Mouse (Mus musculus): Measurements from ENCODE around the gene Hp1bp3.

The Hp1bp3 gene

DNA sequence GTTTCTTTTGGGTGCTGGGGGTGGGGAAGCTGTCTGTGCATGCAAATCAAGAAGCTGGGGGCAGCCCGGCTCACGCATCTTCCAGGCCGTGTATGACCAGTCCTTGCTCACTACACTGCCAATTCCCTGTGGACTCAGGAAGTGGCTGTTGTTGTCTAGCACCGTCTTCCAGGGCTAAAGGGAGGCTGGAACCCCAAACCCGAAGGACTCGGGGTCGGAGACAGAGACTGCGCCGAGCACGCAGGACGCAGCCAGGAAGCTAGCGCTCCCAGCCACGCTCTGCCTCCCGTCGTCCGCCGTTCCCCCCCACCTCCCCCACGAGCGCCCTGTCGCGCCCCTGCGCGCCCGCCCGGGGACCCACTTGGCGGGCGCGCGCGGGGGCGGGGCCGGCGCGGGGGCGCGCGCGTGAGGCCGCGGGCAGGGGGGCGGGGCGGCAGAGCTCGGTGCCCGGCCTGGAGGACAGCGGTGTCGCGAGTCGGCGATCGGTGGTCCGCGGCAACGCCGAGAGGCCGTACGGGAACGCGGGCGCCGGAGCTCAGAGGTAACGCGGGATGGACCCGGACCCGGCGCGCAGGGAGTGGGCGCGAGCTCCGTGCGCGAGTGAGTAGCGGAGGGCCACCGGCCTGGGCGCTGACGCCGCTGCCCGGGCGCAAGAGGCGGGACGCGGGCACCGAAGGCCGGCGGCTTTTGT lies at the start of gene Hp1bp3:
Hp1bp3 (plus strand) TSS at position 97 of the 691 bp plus-strand sequence.
- DNase-seq (ENCODE audit: low spot score): peak; percentile 89

GRCm38 (mm10) chr4:138166519-138166918 lies 49.6 kb upstream of the Hp1bp3 start:
- DNase-seq (ENCODE audit: low spot score): no peak

DNA sequence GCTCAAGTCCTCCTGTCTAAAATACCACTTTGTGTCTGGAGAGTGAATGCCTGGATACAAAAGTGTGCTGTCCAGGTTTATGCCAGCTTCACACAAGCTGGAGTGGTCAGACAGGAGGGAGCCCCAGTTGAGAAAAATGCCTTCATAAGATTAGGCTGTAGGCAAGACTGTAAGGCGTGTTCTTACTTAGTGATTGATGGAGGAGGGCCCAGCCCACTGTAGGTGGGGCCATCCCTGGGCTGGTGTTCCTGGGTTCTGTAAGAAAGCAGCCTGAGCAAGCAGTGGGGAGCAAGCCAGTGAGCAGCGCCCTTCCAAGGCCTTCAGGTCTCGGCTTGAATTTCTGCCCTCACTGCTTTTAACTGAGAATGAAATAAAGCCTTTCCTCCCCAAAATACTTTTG lies 47.9 kb upstream of the Hp1bp3 start:
- DNase-seq (ENCODE audit: low spot score): no peak

GRCm38 (mm10) chr4:138169420-138169819 lies 46.7 kb upstream of the Hp1bp3 start:
- DNase-seq (ENCODE audit: low spot score): no peak

- no peak for DNase-seq (ENCODE audit: low spot score)
Measured at GRCm38 (mm10) chr4:138172686-138173085, 43.4 kb upstream of the Hp1bp3 start.

GRCm38 (mm10) chr4:138179391-138179790 lies 36.7 kb upstream of the Hp1bp3 start:
- DNase-seq (ENCODE audit: low spot score): no peak

DNA sequence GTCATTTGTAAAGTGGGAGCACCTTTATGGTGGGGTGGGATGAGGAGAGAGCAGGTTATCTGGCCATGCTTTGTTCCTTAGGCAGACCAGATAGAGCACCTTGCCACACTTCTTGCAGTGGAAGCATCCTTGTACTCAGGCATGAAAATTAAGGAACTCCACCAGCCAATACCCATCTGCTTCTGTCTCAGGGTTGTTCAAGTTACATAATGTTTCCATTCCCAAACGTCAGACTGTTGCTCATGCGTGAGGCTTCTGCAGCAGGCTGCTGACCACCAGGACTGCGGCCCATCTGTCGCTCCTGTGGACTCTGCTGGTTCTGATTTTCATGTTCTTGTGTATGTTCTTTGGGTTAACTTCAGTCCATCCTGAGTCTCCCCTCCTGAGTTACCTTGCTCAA lies 35.4 kb upstream of the Hp1bp3 start:
- no peak for DNase-seq (ENCODE audit: low spot score)

- no peak for DNase-seq (ENCODE audit: low spot score)
Measured at GRCm38 (mm10) chr4:138184056-138184455, 32.0 kb upstream of the Hp1bp3 start.

DNA sequence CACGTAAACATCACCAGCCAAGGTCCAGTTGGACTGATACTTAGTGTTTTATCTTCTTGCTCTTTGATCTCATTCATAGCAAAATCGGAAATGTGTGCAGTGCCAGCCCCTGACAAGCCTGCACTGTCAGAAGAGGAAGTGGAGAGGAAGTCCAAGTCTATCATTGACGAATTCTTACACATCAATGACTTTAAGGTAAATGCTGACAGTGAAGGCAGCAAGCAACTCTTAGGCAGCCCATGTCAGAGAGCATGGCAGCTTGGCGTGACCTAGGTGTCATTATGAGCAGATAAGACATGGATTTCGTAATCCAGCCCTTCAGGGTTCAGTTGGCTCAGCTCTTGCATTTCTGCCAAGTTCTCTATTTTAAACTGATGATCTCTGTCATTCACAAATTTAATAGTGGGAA lies 31.5 kb upstream of the Hp1bp3 start:
- no peak for DNase-seq (ENCODE audit: low spot score)

- DNase-seq (ENCODE audit: low spot score): no peak
Measured at GRCm38 (mm10) chr4:138185961-138186360, 30.1 kb upstream of the Hp1bp3 start.

- DNase-seq (ENCODE audit: low spot score): no peak
Measured at GRCm38 (mm10) chr4:138187995-138188394, 28.1 kb upstream of the Hp1bp3 start.

DNA sequence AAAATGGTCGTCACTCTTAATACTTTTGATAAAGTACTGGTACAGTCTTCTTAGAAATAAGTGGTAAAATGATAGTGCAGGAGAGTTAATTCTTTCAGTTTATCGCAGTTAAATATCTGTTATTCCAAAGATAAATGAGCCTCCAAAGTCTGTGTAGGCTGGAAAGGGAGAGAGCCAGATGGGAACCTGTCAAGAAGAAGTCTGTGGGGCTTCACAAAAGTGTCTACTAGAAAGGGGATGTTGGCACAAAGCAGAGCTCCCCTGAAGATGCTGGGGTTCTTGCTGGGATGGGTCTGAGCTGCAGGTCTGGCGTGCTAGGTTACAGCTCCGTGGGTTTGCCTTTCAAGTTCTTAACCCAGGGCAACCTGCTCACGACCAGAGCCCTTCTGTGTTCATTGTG lies 23.5 kb upstream of the Hp1bp3 start:
- DNase-seq (ENCODE audit: low spot score): no peak

DNA sequence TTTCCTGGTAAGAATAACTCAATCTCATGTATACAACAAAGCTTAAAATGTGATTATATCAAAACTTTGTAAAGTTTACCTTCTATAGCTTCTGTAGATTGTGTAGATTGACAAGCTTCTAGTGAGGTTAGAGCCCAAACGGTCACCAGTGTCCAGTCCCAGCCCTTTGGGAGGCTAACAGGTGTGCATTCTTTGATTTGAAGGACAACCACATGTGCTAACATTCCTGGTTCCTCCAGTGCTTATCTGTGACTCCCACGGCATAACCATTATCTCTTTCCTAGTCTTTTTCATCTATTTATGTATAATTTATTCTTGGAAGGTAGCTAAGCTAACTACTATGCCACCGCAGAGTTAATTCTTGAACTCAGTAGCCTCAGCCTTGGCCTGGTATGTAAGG lies 15.3 kb upstream of the Hp1bp3 start:
- no peak for DNase-seq (ENCODE audit: low spot score)

DNA sequence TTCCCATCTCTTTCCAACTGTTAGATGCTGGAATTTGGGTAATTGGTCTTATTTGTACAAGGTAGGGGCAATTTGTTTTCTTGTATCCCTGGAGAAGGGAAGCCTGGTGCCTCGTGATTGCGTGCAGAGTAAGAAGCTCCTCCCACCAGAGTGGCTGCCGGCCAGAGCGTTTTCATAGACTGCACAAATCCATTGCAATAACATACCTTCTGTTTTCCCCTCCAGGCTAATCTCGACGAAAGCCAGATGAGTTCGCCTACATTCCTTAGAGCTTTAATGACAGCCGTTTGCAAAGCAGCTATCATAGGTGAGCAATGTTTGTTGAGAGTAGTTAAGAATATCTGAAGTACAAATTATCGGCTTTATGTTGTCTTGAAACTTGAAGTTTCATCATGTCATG lies 14.4 kb upstream of the Hp1bp3 start:
- DNase-seq (ENCODE audit: low spot score): no peak

- no peak for DNase-seq (ENCODE audit: low spot score)
Measured at GRCm38 (mm10) chr4:138210116-138210515, 6.0 kb upstream of the Hp1bp3 start.

- DNase-seq (ENCODE audit: low spot score): no peak
Measured at GRCm38 (mm10) chr4:138213861-138214260, 2.2 kb upstream of the Hp1bp3 start.

GRCm38 (mm10) chr4:138215671-138216199 lies 361 bp upstream of the Hp1bp3 start:
- no peak for DNase-seq (ENCODE audit: low spot score)

DNA sequence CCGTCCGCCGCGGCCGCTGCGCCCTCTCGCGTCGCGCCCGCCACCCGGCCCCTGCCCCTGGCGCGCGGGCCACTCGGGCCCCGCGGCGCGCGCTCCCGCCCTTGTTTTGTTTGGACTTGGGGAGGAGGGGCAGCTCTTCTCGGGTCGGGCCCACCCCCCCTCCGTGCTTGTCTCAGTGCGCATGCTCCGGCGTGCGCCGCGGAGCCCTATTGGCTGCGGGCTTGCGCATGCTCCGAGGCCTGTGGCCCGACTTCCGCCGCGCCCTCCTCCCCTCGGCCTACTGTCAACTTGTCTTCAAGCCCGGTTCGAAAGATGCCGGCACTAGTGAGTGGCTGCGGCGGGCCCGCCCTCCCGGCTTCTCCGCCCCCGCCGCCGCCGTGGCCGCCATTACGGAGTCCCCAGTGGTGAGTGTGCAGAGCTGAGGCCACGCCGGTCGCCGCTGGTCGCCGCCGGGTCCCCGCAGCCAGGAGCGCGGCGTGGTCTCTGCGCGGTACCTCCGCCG lies 846 bp downstream of the Hp1bp3 start:
- DNase-seq (ENCODE audit: low spot score): peak; percentile 99

DNA sequence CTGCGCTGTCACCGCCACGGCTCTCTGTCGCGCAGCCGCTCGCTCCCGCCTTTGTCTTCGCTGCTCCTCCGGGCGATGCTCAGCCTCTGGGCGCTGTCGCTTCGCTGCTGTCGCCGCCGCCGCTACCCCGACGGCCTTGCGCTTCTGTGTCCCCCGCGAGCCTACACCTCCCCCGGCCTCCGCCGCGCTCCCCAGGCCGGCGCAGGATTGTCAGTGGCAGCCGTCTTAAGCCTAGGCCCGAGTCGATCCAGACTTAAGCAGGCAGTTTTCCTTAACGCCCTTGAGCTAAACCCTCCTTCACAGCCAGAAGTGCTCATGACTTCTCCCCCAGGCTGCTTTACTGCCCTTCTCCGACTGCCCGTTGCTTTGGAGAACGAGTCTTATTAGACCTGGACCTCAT lies 1.3 kb downstream of the Hp1bp3 start:
- peak; percentile 66 for DNase-seq (ENCODE audit: low spot score)

GRCm38 (mm10) chr4:138217951-138218685 lies 2.0 kb downstream of the Hp1bp3 start:
- no peak for DNase-seq (ENCODE audit: low spot score)

GRCm38 (mm10) chr4:138219331-138219730 lies 3.2 kb downstream of the Hp1bp3 start:
- DNase-seq (ENCODE audit: low spot score): no peak

DNA sequence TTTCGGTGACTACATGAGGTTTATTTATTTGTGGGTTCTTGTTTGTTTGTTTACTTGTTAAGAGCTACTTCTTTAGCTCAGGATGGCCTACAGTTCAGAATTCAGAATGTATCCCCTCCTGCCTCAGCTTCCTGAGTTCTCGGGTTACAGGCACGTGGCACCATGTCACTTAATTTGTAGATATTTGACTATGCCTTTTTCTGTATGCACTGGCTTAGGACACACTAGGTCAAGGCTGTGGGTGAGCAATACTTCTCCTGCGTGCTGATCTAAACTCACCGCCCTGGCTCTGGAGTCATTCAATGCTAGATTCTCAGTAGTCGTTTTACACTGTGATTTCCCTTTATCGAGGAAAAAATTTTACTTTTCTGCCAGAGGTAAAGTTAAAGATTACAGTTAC lies 4.7 kb downstream of the Hp1bp3 start:
- DNase-seq (ENCODE audit: low spot score): no peak

DNA sequence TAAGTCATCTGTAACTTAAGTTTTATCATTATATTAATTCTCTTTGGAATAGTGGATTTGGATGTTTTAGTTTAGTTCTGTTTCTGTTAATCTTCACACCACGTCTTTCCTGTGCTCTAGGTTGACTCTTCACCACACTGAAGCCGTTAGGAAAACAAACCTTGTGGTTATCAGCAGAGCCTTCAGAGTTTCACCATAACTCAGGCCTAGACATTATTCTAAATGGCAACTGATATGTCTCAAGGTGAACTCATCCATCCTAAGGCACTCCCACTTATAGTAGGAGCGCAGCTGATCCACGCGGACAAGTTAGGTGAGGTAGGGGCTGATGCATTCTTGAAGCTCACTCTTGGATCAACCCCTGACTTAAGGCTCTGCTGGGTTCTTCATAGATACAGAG lies 5.3 kb downstream of the Hp1bp3 start:
- DNase-seq (ENCODE audit: low spot score): no peak

Measured in testis, postnatal 10 days (tissue).